Comparison of ENCODE assay signal across 9 mouse cellular contexts in genomic region chr3:142490465-142490864, GRCm38 (mm10). TPM values are rescaled to one million over a fixed set of nuclear protein-coding genes. Genes with fewer than 3 reads are reported as not detected.
DNase-seq lines count a peak whose midpoint lies in the region; ATAC-seq and TF ChIP-seq lines count a peak whose summit lies in the region.
"Had no signal": no experiment of that assay in that cellular context is flagged by ENCODE, and none has a peak within 500 bp of the region (broad histone marks: within the 10 kb centered on the region; RNA-seq: fewer than 3 reads in every experiment).

No protein-coding gene starts in this region.

- intact Hi-C loops in left cerebral cortex, postnatal 4 days (cut with DNase I): loop anchor here (5.0 kb wide), 2 partner anchors 72 to 157 kb away; partner anchors contain the start of gene Gbp3

- WGBS in midbrain, postnatal 0 days: 86% methylated on average over 1 of the region's 1 CpGs

- no peaks in the 10 kb centered on the region for H3K36me3 ChIP-seq in midbrain, postnatal 0 days (ENCODE audit: insufficient read depth, low read length)

- no peak overlapping the region for H3K9ac ChIP-seq in midbrain, postnatal 0 days (replicated peaks; ENCODE audit: low read length, poor library complexity, severe bottlenecking)

- H3K27me3 ChIP-seq in midbrain, postnatal 0 days (ENCODE audit: insufficient read depth, low read length): no peaks in the 10 kb centered on the region

- no peaks in the 10 kb centered on the region for H3K9me3 ChIP-seq in midbrain, postnatal 0 days (ENCODE audit: low read length)

- peak; percentile 84 for TF ChIP-seq CTCF in midbrain, postnatal 0 days (IDR thresholded peaks at IDR 0.05)

- no peak overlapping the region for H3K4me3 ChIP-seq in midbrain, postnatal 0 days (ENCODE audit: low read depth, low read length)
- H3K4me3 ChIP-seq: myocyte had no signal

- 0 out of 2 replicates have a peak, but pooled peaks have one; percentile 54 for ATAC-seq in midbrain, postnatal 0 days (ENCODE audit: low FRiP score)

- peak; percentile 41 to 48 for DNase-seq in urinary bladder, adult 18-20 months (ENCODE audit: low spot score in 2 of 2)
- no peak for DNase-seq in urinary bladder, adult 2 months (ENCODE audit: low spot score)
- DNase-seq in cerebellum, adult 9-10 months: peak; percentile 72
- DNase-seq in frontal cortex, postnatal 10 days (ENCODE audit: low spot score in 2 of 2): peak; percentile 14 to 42
- peak; percentile 72 for DNase-seq in kidney, adult 18-20 months
- peak; percentile 79 for DNase-seq in left cerebral cortex, postnatal 4 days
- DNase-seq in midbrain, postnatal 0 days (ENCODE audit: low spot score): peak; percentile 84
- peak; percentile 63 to 74 for DNase-seq in spleen, postnatal 4 days (ENCODE audit: low spot score in 2 of 2)

- H3K27ac ChIP-seq in midbrain, postnatal 0 days (ENCODE audit: low read depth, low read length): no peak overlapping the region

- no peaks in the 10 kb centered on the region for H3K4me1 ChIP-seq in midbrain, postnatal 0 days (ENCODE audit: insufficient read depth, low read length)

- no peak overlapping the region for H3K4me2 ChIP-seq in midbrain, postnatal 0 days (ENCODE audit: low read depth, low read length, poor library complexity, severe bottlenecking)

RNA-seq across cellular contexts. Expression of gene Gbp5, which starts 3.3 kb away (rescaled TPM):
- 18.0 and 31.9 TPM in 2 replicates for polyA plus RNA-seq in urinary bladder, adult 2 months (2012; rRNA removed)
- 1 to 10 TPM; 1.2 to 1.4 TPM for total RNA-seq in left cerebral cortex, postnatal 4 days (2021)
- 0.19 and 1.0 TPM in 2 replicates for total RNA-seq in midbrain, postnatal 0 days (2014; rRNA removed)
- 0.23 and 0.39 TPM in 2 replicates for polyA plus RNA-seq in midbrain, postnatal 0 days (2015; fragmentation: Nextera tagmentation; extraction: Ambion mirVana)
- polyA plus RNA-seq: myocyte had no signal

RNA-seq across cellular contexts. Expression of gene Gbp7, which starts 39.7 kb away (rescaled TPM):
- polyA plus RNA-seq in urinary bladder, adult 2 months (2012; rRNA removed): 8.4 and 19.1 TPM in 2 replicates
- total RNA-seq in left cerebral cortex, postnatal 4 days (2021): 1 to 10 TPM; 2.5 to 2.8 TPM
- 2.5 and 2.8 TPM in 2 replicates for total RNA-seq in midbrain, postnatal 0 days (2014; rRNA removed)
- 3.0 and 3.1 TPM in 2 replicates for polyA plus RNA-seq in midbrain, postnatal 0 days (2015; fragmentation: Nextera tagmentation; extraction: Ambion mirVana)
